In the genomic region with DNA sequence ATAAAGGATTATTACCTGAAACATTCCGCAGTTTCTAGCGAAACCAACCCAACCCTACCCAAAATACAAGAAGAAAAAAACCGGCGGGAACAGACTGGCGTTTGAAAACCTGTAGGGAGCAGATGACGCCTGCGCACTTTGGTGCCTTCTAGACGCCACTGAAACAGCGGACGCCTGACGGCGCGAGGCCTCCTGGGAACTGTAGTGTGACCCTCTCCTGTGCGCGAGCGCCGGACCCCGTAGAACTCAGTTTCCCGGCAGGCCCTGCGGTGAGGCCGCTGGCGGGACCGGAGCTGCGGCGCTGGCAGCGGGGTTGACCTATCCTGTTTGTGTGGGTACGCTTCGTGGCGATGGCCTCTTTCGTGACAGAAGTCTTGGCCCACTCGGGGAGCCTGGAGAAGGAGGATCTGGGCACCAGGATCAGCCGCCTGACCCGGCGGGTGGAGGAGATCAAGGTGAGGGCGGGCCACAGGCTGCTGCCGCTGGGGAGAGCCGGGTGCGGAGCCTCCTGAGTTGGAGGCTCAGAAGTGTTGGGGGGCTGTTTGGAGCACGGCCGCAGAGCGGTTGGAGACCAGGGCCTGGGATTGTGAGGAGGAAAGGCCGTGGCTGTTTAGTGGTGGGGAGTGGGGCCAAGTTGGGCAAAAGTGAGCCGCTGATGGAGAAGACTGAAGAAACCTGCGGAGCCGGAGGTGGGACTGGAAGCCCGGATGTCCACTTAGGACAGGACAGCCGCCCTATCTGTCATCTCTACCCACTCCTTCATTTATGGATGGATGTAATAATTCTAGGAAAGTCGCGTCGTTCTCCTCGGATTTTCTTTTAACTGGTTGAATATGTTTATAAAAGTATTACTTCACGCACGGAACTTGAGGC, we compare ENCODE assay signal across 8 mouse cellular contexts. TPM values are rescaled to one million over a fixed set of nuclear protein-coding genes. Genes with fewer than 3 reads are reported as not detected.
DNase-seq lines count a peak whose midpoint lies in the region; ATAC-seq lines count a peak whose summit lies in the region.

Gene Zw10 (plus strand): TSS at position 281 of the 873 bp plus-strand sequence.

- H3K9me3 ChIP-seq in hindbrain, embryonic 14.5 days (ENCODE audit: control insufficient read depth, low read length), result no peaks in the 10 kb centered on the region

- no peaks in the 10 kb centered on the region for H3K27me3 ChIP-seq in hindbrain, embryonic 14.5 days (ENCODE audit: control insufficient read depth, insufficient read depth, low read length)

- peak within 1 kb of the TSS; percentile 62 for H3K4me3 ChIP-seq in hindbrain, embryonic 14.5 days (replicated peaks; ENCODE audit: low read length)

- peaks cover 6% of the 10 kb centered on the region; the same call in 1 of the 2 replicates for H3K4me1 ChIP-seq in hindbrain, embryonic 14.5 days (replicated peaks; ENCODE audit: control insufficient read depth, insufficient read depth, low read length)

- DNase-seq in R1 (ENCODE audit: low read depth, low spot score), result peak; percentile 98
- DNase-seq in cerebellum, postnatal 25 days, result peak; percentile 94 to 97
- peak; percentile 85 to 89 for DNase-seq in frontal cortex, postnatal 25 days (ENCODE audit: low spot score in 2 of 2)
- DNase-seq in hindbrain, embryonic 14.5 days (ENCODE audit: low spot score), result peak; percentile 95
- DNase-seq in layer of hippocampus, postnatal 36 days, result peak; percentile 94 to 95
- peak; percentile 96 for DNase-seq in lung, postnatal 36 days
- DNase-seq in retina, postnatal 1 day, result peak; percentile 97
- peak; percentile 90 to 91 for DNase-seq in urinary bladder, adult 18-20 months (ENCODE audit: low spot score in 2 of 2)

- H3K9ac ChIP-seq in hindbrain, embryonic 14.5 days, result peak within 1 kb of the TSS; percentile 77

- ATAC-seq in hindbrain, embryonic 14.5 days (ENCODE audit: low FRiP score), result peak; percentile 99

- H3K27ac ChIP-seq in hindbrain, embryonic 14.5 days, result no peak within 1 kb of the TSS; the same call in 1 of the 2 replicates

- peak within 1 kb of the TSS; percentile 59 for H3K4me2 ChIP-seq in hindbrain, embryonic 14.5 days (replicated peaks)

- under 1% methylated on average over 53 of the region's 53 CpGs for WGBS in hindbrain, embryonic 14.5 days

- H3K36me3 ChIP-seq in hindbrain, embryonic 14.5 days (replicated peaks; ENCODE audit: control insufficient read depth, insufficient read depth), result peaks cover 7% of the 10 kb centered on the region; the same call in 1 of the 2 replicates

RNA-seq across cellular contexts. Expression of gene Zw10, which starts in this region (rescaled TPM):
- 25.1 and 27.8 TPM in 2 replicates for polyA plus RNA-seq in hindbrain, embryonic 14.5 days (2014; fragmentation: Nextera tagmentation; extraction: Ambion mirVana)
- 10 to 100 TPM; 17.3 to 19.7 TPM for total RNA-seq in layer of hippocampus, postnatal 36 days (2021)
